In the genomic region with DNA sequence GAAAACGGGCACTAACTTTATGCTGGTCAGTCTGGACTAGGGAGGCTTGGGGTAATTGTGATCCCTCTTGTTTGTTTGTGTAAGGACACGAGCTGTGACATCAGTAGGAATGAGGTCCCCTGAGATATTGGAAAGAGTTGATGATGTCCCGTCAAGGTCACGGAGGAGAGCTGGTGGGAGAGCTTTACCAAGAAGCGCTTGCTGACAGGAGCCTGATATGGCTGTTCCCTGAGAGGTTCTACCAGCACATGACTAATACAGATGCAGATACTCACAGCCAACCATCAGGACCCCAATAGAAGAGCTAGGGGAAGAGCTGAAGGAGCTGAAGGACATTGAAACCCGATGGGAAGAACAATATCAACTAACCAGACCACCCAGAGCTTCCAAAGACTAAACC, we compare ENCODE assay signal across 18 mouse cellular contexts.
A peak's percentile ranks its signal among the peaks of the same experiment; 100 is the strongest.
DNase-seq lines count a peak whose midpoint lies in the region; ATAC-seq and TF ChIP-seq lines count a peak whose summit lies in the region.
"Had no signal": no experiment of that assay in that cellular context is flagged by ENCODE, and none has a peak within 500 bp of the region (broad histone marks: within the 10 kb centered on the region; RNA-seq: fewer than 3 reads in every experiment).

No protein-coding gene starts in this region.

- ATAC-seq in heart, embryonic 13.5 days (ENCODE audit: extremely low read depth, insufficient number of reproducible peaks, low FRiP score, low TSS enrichment): peak; percentile 10; the same call in 1 of the 2 replicates
- ATAC-seq in heart, embryonic 15.5 days (replicated peaks; ENCODE audit: insufficient number of reproducible peaks, insufficient read depth, low FRiP score, low read depth): peak; percentile 70; the same call in 1 of the 2 replicates
- ATAC-seq: forebrain, embryonic 14.5 days had no signal

- H3K4me1 ChIP-seq in heart, embryonic 10.5 days: peaks cover 35% of the 10 kb centered on the region
- H3K4me1 ChIP-seq in heart, embryonic 13.5 days: peaks cover 38% of the 10 kb centered on the region
- H3K4me1 ChIP-seq in heart, embryonic 15.5 days (replicated peaks): peaks cover 24% of the 10 kb centered on the region
- H3K4me1 ChIP-seq in kidney, adult 2 months (ENCODE audit: control insufficient read depth, insufficient read depth, low read length): 0 out of 2 replicates have a peak, but pooled peaks cover 4% of the 10 kb centered on the region

- WGBS in heart, embryonic 10.5 days: 37% methylated on average over 6 of the region's 6 CpGs
- WGBS in heart, embryonic 13.5 days: 28% methylated on average over 6 of the region's 6 CpGs
- 44% methylated on average over 6 of the region's 6 CpGs for WGBS in heart, embryonic 15.5 days
- 69% methylated on average over 6 of the region's 6 CpGs for WGBS in kidney, adult 2 months

- no peak for DNase-seq in heart, embryonic 10.5 days (ENCODE audit: low spot score)
- no peak for DNase-seq in heart, adult 11 months
- peak; percentile 18 for DNase-seq in heart, postnatal 4 days
- DNase-seq in right cerebral cortex, postnatal 10 days (ENCODE audit: low spot score in 2 of 2): no peak
- DNase-seq in kidney, adult 2 months: no peak
- DNase-seq: cerebellum, adult 2 months; embryo, embryonic 11 days; kidney, adult 18-20 months had no signal

- no peaks in the 10 kb centered on the region for H3K9me3 ChIP-seq in heart, embryonic 10.5 days
- H3K9me3 ChIP-seq in heart, embryonic 13.5 days: no peaks in the 10 kb centered on the region
- no peaks in the 10 kb centered on the region for H3K9me3 ChIP-seq in heart, embryonic 15.5 days (replicated peaks)
- H3K9me3 ChIP-seq: embryonic facial prominence, embryonic 15.5 days; forebrain, embryonic 10.5 days; hindbrain, embryonic 10.5 days; intestine, embryonic 15.5 days; kidney, embryonic 15.5 days had no signal

- H3K4me2 ChIP-seq in heart, embryonic 13.5 days: peak overlapping the region; percentile 50
- H3K4me2 ChIP-seq in heart, embryonic 15.5 days: peak overlapping the region; percentile 33
- H3K4me2 ChIP-seq: embryonic facial prominence, embryonic 15.5 days; hindbrain, embryonic 14.5 days; intestine, embryonic 15.5 days; kidney, embryonic 15.5 days had no signal

- H3K4me3 ChIP-seq in heart, embryonic 10.5 days: no peak overlapping the region
- no peak overlapping the region for H3K4me3 ChIP-seq in heart, embryonic 13.5 days
- H3K4me3 ChIP-seq in heart, embryonic 15.5 days: no peak overlapping the region
- no peak overlapping the region for H3K4me3 ChIP-seq in kidney, adult 2 months (ENCODE audit: insufficient read depth, low read depth, low read length)
- H3K4me3 ChIP-seq: embryonic facial prominence, embryonic 15.5 days; erythroblast, embryonic 14.5 days; forebrain, embryonic 10.5 days; hindbrain, embryonic 10.5 days; intestine, embryonic 15.5 days; kidney, embryonic 15.5 days had no signal

- no peak for TF ChIP-seq POLR2A in kidney, adult 2 months (IDR thresholded peaks at IDR 0.05; ENCODE audit: low read depth, low read length)

- H3K36me3 ChIP-seq in heart, embryonic 10.5 days: no peaks in the 10 kb centered on the region
- H3K36me3 ChIP-seq in heart, embryonic 13.5 days: no peaks in the 10 kb centered on the region
- H3K36me3 ChIP-seq in heart, embryonic 15.5 days: no peaks in the 10 kb centered on the region
- no peaks in the 10 kb centered on the region for H3K36me3 ChIP-seq in kidney, adult 2 months (ENCODE audit: control insufficient read depth, insufficient read depth, low read length)
- H3K36me3 ChIP-seq: embryonic facial prominence, embryonic 15.5 days; forebrain, embryonic 10.5 days; hindbrain, embryonic 10.5 days; intestine, embryonic 15.5 days; kidney, embryonic 15.5 days had no signal

- peak overlapping the region; percentile 84 for H3K27ac ChIP-seq in heart, embryonic 10.5 days
- peak overlapping the region; percentile 91 for H3K27ac ChIP-seq in heart, embryonic 13.5 days (replicated peaks)
- peak overlapping the region; percentile 89 for H3K27ac ChIP-seq in heart, embryonic 15.5 days
- no peak overlapping the region for H3K27ac ChIP-seq in kidney, adult 2 months (ENCODE audit: insufficient read depth, low read depth, low read length)
- H3K27ac ChIP-seq: embryonic facial prominence, embryonic 15.5 days; forebrain, embryonic 10.5 days; hindbrain, embryonic 10.5 days; hindbrain, embryonic 14.5 days; intestine, embryonic 15.5 days; kidney, embryonic 15.5 days had no signal

- peak overlapping the region; percentile 56; the same call in 1 of the 2 replicates for H3K9ac ChIP-seq in heart, embryonic 13.5 days
- no peak overlapping the region for H3K9ac ChIP-seq in heart, embryonic 15.5 days
- H3K9ac ChIP-seq: embryonic facial prominence, embryonic 15.5 days; hindbrain, embryonic 14.5 days; intestine, embryonic 15.5 days; kidney, embryonic 15.5 days had no signal

- TF ChIP-seq CTCF in kidney, adult 2 months (conservative IDR thresholded peaks at IDR 0.05; ENCODE audit: insufficient read depth, insufficient read length, low read depth, low read length): no peak

- H3K27me3 ChIP-seq in heart, embryonic 10.5 days (ENCODE audit: insufficient read depth, poor library complexity, severe bottlenecking): no peaks in the 10 kb centered on the region
- no peaks in the 10 kb centered on the region for H3K27me3 ChIP-seq in heart, embryonic 13.5 days (replicated peaks)
- no peaks in the 10 kb centered on the region for H3K27me3 ChIP-seq in heart, embryonic 15.5 days
- no peaks in the 10 kb centered on the region for H3K27me3 ChIP-seq in kidney, adult 2 months (replicated peaks; ENCODE audit: control insufficient read depth, insufficient read depth, low read length)
- H3K27me3 ChIP-seq: embryonic facial prominence, embryonic 15.5 days; intestine, embryonic 15.5 days; kidney, embryonic 15.5 days had no signal
